Mouse (Mus musculus) retina, embryonic 14.5 days (tissue): ENCODE results near the gene Lins1.

Experiments
- DNase-seq: peaks from one replicate; pipeline ENCODE4 v3.0.0-alpha.2; 2015; ENCODE audit warnings: low spot score

Gene Lins1

DNA sequence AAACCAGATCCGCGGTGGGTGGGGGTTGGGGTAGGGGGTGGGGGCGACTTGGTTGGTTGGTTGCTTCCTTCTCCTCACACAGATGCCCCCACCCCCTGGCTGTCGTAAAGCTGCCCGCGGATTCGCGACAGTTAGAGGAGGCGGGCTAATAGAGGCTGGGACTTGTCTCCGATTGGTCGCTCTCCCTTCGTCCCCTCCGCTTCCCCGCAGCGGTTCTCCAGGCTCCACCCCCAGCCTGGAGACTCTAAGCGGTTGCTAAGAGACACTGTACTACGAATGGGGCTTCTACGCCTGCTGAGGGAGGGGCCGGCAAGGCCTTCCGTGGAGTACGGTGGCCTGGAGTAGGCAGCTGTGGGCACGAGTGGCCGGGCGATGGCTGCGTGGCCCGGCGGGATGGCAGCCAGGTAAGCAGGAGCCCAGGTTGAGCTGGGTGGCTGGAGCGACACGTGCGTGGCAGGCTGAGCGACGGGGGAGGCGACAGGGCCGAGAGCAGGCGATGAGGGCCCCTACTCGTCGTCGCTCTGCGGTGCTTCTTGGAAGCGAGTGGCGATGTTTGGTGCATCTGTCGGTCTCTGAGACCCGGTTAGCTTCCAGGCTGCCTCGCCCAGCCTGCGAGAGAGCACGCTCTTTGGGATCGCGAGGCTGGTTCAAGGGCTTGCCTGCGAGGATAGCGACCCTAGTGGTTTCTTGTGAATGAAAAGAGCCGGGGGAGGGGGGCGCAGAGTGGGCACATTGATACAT lies at the start of gene Lins1:
TSS of gene Lins1 (plus strand) at position 270 of the 741 bp plus-strand sequence.
- DNase-seq, result peak; percentile 96

- no peak for DNase-seq
Observed at GRCm38 (mm10) chr7:66645736-66646135, 44.0 kb upstream of the Lins1 start.

DNA sequence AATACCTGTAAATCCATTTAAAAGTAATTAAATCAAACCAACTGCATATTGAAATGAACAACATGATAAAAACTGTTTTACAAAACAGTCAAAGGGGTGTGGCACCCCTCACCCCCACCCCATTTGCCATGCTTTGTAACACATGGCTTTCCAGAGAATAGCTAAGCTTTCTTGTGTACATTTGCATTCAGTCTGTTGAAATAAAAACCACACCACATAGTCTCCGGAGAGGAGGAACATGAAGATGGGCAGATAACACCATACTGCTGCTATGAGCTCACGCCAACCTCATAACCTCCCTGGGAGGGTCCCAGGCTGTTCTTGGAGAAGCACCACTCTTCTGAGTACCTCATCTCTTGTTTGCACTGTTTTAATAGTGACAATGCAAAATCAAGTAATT lies 40.5 kb upstream of the Lins1 start:
- no peak for DNase-seq

GRCm38 (mm10) chr7:66650883-66651282 lies 38.8 kb upstream of the Lins1 start:
- DNase-seq, result no peak

DNA sequence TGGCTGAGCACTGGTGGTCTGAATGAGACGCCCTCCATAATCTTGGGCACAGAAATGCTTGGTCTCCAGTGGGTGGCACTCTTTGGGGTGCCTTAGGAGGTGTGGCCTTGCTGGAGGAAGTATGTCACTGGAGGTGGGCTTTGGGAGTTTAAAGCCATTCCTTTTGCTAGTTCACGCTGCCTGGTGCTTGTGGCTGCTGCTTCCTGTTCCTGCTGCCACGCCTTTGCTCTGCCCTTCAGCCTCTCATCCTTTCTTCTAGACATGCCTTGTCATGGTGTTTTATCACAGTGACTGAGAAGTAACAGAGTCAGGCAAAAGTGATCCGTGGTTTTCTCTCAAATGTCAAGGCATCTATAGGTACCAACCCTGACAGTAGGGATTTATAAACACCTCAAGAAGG lies 37.5 kb upstream of the Lins1 start:
- no peak for DNase-seq

- DNase-seq, result no peak
Observed at GRCm38 (mm10) chr7:66653596-66653995, 36.1 kb upstream of the Lins1 start.

GRCm38 (mm10) chr7:66655471-66655870 lies 34.2 kb upstream of the Lins1 start:
- DNase-seq, result no peak

GRCm38 (mm10) chr7:66660291-66660690 lies 29.4 kb upstream of the Lins1 start:
- peak; percentile 70 for DNase-seq

DNA sequence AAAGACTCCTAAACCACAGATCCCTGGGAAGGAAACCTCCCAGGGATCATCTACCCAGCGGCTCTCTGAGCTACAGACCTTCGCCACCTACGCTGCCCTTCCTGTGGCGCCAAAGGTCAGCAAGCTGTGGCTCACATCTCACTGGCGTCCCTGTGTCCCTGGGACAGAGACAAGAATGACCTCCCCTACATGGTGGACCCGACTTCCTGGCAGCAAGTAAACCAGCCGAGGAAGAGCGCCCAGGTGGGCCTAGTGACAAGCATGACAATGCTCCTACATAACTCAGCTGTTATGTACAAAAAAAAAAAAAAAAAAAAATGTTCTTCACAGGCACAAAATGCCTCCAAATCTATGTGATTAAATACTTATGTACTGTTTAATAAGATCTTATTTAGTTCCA lies 28.7 kb upstream of the Lins1 start:
- DNase-seq, result no peak

DNA sequence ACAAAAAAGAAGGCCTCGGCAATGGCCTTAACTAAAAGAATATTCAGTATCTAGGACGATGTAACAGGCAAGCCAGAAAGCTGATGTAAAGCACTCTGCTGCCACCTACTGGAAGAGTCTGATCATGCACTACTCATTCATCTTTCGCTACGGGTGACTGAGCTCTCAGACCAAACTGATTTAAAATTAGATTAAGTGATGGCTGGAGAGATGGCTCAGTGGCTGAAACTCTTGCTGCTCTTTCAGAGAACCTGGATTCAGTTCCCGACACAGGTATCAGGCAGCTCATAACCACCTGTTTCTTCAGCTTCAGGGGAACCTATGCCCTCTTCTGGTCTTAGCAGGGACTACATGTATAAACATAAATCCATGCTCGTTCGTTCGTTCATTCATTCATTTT lies 28.1 kb upstream of the Lins1 start:
- DNase-seq, result peak; percentile 98

DNA sequence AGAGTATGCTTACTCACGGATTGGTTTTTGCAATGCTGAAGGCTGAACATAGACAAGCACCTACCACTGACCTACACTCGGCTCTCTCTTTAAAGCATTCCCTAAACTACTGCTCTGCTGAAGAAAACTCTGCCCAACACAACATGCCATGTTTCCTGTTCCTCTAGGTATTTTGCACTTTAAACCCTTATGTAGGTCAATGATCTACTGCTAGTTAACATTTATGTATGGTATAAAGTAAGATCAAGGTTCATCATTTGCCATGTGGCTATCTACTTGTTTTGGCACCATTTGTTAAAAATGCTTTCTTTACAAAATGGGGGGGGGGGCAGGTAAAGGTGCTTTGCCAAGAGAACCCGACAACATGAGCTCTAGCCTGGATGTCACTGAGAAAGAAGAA lies 26.1 kb upstream of the Lins1 start:
- DNase-seq, result no peak

DNA sequence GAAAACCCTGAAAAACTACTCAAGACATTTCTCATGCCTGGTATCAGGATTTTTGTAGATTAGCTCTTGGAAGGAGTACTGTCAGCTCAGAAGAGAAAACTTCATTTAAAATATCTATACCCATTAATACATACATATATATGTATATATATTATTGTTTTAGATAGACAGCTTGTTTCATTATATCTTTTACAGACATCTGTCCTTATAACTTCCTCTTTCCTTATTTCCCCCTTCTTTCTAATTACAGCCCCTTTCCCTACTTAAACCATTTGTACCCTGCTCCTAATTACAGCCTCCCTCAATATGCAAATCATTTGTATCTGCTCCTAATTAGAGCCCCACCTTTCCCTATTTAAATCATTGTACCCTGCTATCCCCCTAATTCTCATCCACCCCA lies 22.6 kb upstream of the Lins1 start:
- no peak for DNase-seq

- no peak for DNase-seq
Observed at GRCm38 (mm10) chr7:66675800-66676199, 13.9 kb upstream of the Lins1 start.

- no peak for DNase-seq
Observed at GRCm38 (mm10) chr7:66682119-66682863, 7.4 kb upstream of the Lins1 start.

DNA sequence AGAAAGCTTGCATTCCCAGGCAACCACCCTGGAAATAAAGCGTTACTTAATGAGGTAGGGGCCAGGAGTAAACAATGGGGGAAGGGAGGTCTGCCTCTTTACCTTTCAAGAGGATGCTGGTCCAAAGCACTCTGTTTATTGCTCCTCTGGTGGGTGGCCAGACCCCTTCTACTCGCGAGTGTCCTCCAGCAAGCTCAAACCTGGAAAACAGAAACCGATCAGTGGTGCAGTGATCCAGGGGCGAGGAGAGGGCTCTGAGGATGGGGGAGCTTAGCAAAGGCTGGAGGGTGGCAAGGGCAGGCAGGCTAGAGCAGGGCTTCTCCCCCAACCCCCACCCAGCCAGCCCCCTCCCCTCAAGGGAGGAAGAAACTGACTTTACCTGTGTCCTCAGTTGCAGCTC lies 968 bp upstream of the Lins1 start:
- DNase-seq, result peak; percentile 13

DNA sequence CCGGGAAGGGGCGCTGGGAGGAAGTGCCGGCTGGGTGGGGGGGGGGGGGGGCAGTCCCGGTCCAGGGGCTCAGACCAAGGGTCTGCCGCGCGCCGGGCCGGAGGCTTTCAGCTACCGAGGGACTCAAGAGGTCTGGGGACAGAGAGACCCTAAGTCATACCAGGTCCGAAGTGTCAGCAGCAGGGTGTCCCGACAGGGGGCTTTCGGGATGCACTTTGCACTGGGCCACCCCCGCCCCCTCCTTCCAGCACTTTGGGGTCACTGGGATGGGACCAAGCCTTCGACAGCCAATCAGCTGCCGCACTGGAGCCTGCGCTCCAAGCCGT lies 432 bp upstream of the Lins1 start, which contains the start of gene Asb7:
TSS of gene Asb7 (minus strand) at position 303 of the 326 bp plus-strand sequence.
- DNase-seq, result no peak

- no peak for DNase-seq
Observed at GRCm38 (mm10) chr7:66694467-66694866, 4.8 kb downstream of the Lins1 start.

- DNase-seq, result no peak
Observed at GRCm38 (mm10) chr7:66702721-66703120, 13.0 kb downstream of the Lins1 start.

DNA sequence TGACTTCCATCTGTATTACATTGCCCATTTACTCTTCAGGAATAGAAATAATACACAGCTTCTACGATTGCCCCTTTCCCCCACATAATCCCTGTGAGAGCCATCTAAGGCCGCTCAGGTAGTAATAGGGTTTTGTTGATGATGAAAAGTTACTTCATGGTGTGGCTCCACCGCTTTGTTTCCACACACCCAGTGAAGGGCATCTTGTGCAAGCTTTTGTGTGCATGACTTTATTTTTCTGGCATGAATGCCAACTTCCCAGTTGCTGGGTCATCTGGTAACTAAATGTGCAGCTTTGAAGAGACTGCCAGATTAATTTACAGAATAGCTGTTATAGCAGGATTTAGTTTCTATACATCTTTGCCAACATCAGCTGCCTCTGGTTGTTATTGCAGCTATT lies 14.9 kb downstream of the Lins1 start:
- no peak for DNase-seq

- DNase-seq, result peak; percentile 10
Observed at GRCm38 (mm10) chr7:66711166-66711565, 21.5 kb downstream of the Lins1 start.

GRCm38 (mm10) chr7:66724514-66724913 lies 34.8 kb downstream of the Lins1 start:
- DNase-seq, result no peak

DNA sequence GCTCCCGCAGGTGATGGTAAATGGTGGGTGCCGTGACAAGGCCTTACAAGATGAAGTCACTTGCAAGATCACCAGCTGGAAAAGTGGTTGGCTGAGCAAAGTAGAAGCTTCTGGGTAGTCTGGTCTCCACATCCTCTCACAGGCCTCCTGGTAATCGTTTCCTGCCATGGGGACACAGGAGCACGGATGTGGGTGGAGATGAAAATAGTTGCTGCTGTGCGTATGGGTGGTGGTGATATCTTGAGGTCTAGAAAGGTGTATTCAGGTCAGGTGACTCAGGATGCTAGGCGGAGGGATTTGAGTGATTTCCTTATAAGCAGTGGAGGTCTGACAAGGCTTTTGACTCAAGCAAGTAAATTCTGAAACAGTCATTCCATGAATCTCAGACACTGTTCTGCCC lies 35.3 kb downstream of the Lins1 start:
- no peak for DNase-seq

DNA sequence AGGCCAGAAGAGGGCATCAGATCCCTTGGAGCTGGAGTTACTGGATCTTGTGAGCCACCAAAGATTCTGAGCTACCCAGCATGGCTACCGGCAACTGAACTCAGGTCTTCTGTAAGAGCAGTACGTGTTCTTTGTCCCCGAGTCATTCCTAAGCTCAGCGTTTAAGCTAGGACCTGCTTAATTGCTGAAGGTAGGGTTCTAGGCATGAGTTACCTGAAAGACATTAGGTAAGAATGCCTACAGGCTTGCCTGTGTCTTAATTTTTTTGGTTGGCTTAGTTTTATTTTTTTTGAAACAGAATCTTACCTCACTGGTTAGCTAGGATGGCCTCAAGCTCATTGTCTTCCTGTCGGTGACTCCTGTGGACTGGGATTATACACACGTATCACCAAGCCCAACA lies 38.4 kb downstream of the Lins1 start:
- DNase-seq, result no peak

- no peak for DNase-seq
Observed at GRCm38 (mm10) chr7:66729232-66729631, 39.5 kb downstream of the Lins1 start.
